ENCODE assay signal across 29 mouse cellular contexts in the genomic region with DNA sequence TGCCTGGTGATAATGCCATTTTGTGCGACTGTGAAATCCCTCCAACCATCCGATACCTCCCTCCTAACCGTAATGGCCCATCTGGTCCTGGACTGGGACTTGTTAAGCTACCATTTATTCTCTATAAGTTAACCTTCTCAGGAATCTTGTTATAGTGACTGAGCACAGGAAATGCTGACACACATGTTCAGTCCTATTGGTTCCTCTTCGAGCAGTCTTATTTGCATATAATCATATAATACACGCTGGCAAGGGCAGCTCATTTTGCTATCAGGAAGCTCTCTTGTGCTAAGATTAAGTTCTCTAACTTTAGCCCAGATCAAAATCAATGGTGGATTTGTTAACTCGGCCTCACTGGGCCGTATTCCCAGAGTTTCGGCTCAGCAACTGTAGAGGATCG.
"Had no signal": no experiment of that assay in that cellular context is flagged by ENCODE, and none has a peak within 500 bp of the region (broad histone marks: within the 10 kb centered on the region; RNA-seq: fewer than 3 reads in every experiment).

No protein-coding gene starts in this region.

- H3K27me3 ChIP-seq: embryonic facial prominence, embryonic 12.5 days; embryonic facial prominence, embryonic 13.5 days; embryonic facial prominence, embryonic 15.5 days; forebrain, embryonic 12.5 days; forebrain, embryonic 13.5 days; forebrain, embryonic 15.5 days had no signal

- H3K4me3 ChIP-seq: embryonic facial prominence, embryonic 10.5 days; embryonic facial prominence, embryonic 12.5 days; embryonic facial prominence, embryonic 13.5 days; embryonic facial prominence, embryonic 15.5 days; erythroblast, embryonic 14.5 days; forebrain, embryonic 10.5 days; forebrain, embryonic 12.5 days; forebrain, embryonic 13.5 days; forebrain, embryonic 15.5 days; gastrocnemius, adult 2 months; heart, adult 2 months had no signal

- H3K9me3 ChIP-seq: embryonic facial prominence, embryonic 10.5 days; embryonic facial prominence, embryonic 12.5 days; embryonic facial prominence, embryonic 13.5 days; embryonic facial prominence, embryonic 15.5 days; forebrain, embryonic 10.5 days; forebrain, embryonic 12.5 days; forebrain, embryonic 13.5 days; forebrain, embryonic 15.5 days had no signal

- H3K4me2 ChIP-seq: embryonic facial prominence, embryonic 12.5 days; embryonic facial prominence, embryonic 13.5 days; embryonic facial prominence, embryonic 15.5 days; forebrain, embryonic 12.5 days; forebrain, embryonic 13.5 days; forebrain, embryonic 15.5 days had no signal

- H3K9ac ChIP-seq: embryonic facial prominence, embryonic 12.5 days; embryonic facial prominence, embryonic 13.5 days; embryonic facial prominence, embryonic 15.5 days; forebrain, embryonic 12.5 days; forebrain, embryonic 13.5 days; forebrain, embryonic 15.5 days; forebrain, postnatal 0 days had no signal

- H3K4me1 ChIP-seq: embryonic facial prominence, embryonic 12.5 days; embryonic facial prominence, embryonic 13.5 days; embryonic facial prominence, embryonic 15.5 days; forebrain, embryonic 10.5 days; forebrain, embryonic 13.5 days; forebrain, embryonic 15.5 days had no signal

- H3K27ac ChIP-seq: embryonic facial prominence, embryonic 10.5 days; embryonic facial prominence, embryonic 12.5 days; embryonic facial prominence, embryonic 13.5 days; embryonic facial prominence, embryonic 15.5 days; forebrain, embryonic 10.5 days; forebrain, embryonic 12.5 days; forebrain, embryonic 13.5 days; forebrain, embryonic 15.5 days; gastrocnemius, adult 2 months; heart, adult 2 months had no signal

- H3K36me3 ChIP-seq: embryonic facial prominence, embryonic 10.5 days; embryonic facial prominence, embryonic 12.5 days; embryonic facial prominence, embryonic 13.5 days; embryonic facial prominence, embryonic 15.5 days; forebrain, embryonic 10.5 days; forebrain, embryonic 12.5 days; forebrain, embryonic 15.5 days had no signal

- ATAC-seq: forebrain, embryonic 13.5 days; forebrain, embryonic 14.5 days; forebrain, embryonic 15.5 days; forebrain, embryonic 16.5 days; forebrain, postnatal 0 days had no signal

- DNase-seq: cerebellum, adult 2 months; cerebellum, adult 8-10 months; cerebellum, adult 9-10 months; cerebellum, adult 9-11 months; cerebellum, postnatal 10 days; cerebellum, postnatal 14 days; cerebellum, postnatal 25 days; cerebellum, postnatal 36 days; embryo, embryonic 11 days; forebrain, postnatal 0 days; gastrocnemius, adult 2 months; gastrocnemius, postnatal 10 days; gastrocnemius, postnatal 14 days; gastrocnemius, postnatal 25 days; gastrocnemius, postnatal 36 days; heart, adult 11 months; heart, adult 18-20 months; heart, adult 2 months had no signal
